Mouse (Mus musculus) megakaryocyte-erythroid progenitor cell, adult 5-6 weeks (primary cell): ENCODE results near the gene Pou3f3. TPM values are rescaled to one million over a fixed set of nuclear protein-coding genes. Genes with fewer than 3 reads are reported as not detected.

Experiments used
- ATAC-seq: replicated peaks from 2 replicates; pipeline ENCODE4 v1.8.0; 2016; ENCODE audit warnings: mild to moderate bottlenecking, inconsistent platforms; ENCODE audit not compliant: severe bottlenecking, poor library complexity, low FRiP score, low TSS enrichment
- total RNA-seq, 2 experiments: library from RNA; stranded (forward) in 1 of 2; stranded (reverse) in 1 of 2; fragments of 200-1000, 215-1000 nt in 1 of 2; fragments of >200 nt in 1 of 2; fragmentation: Nextera tagmentation in 1 of 2; gene quantifications; 2 replicates each; pipeline ENCODE4 v1.2.3; 2014 to 2017

Gene Pou3f3
- total RNA-seq, 2 experiments from 2014 or later, result not detected

- no peak for ATAC-seq
These were observed 11.6 kb downstream of the Pou3f3 start for GRCm38 (mm10) chr1:42707196-42707595.

GRCm38 (mm10) chr1:42707611-42708130 lies 12.1 kb downstream of the Pou3f3 start:
- no peak for ATAC-seq

GRCm38 (mm10) chr1:42709024-42709423 lies 13.5 kb downstream of the Pou3f3 start:
- no peak for ATAC-seq

- no peak for ATAC-seq
These were observed 14.0 kb downstream of the Pou3f3 start for GRCm38 (mm10) chr1:42709431-42710160.

- ATAC-seq, result no peak
These were observed 14.7 kb downstream of the Pou3f3 start for GRCm38 (mm10) chr1:42710234-42710633.

GRCm38 (mm10) chr1:42710995-42711394 lies 15.4 kb downstream of the Pou3f3 start:
- ATAC-seq, result no peak

GRCm38 (mm10) chr1:42711456-42712310 lies 16.1 kb downstream of the Pou3f3 start:
- no peak for ATAC-seq

GRCm38 (mm10) chr1:42712311-42712690 lies 16.7 kb downstream of the Pou3f3 start:
- no peak for ATAC-seq

- ATAC-seq, result no peak; the same call in 1 of the 2 replicates
These were observed 17.8 kb downstream of the Pou3f3 start for GRCm38 (mm10) chr1:42713104-42713932.

GRCm38 (mm10) chr1:42714016-42714931 lies 18.7 kb downstream of the Pou3f3 start:
- ATAC-seq, result peak; percentile 53; the same call in 1 of the 2 replicates

GRCm38 (mm10) chr1:42718549-42718948 lies 23.0 kb downstream of the Pou3f3 start:
- no peak for ATAC-seq

GRCm38 (mm10) chr1:42721353-42721752 lies 25.8 kb downstream of the Pou3f3 start:
- no peak for ATAC-seq

GRCm38 (mm10) chr1:42723769-42724300 lies 28.3 kb downstream of the Pou3f3 start:
- ATAC-seq, result no peak

GRCm38 (mm10) chr1:42724881-42725280 lies 29.3 kb downstream of the Pou3f3 start:
- no peak for ATAC-seq

- no peak for ATAC-seq
These were observed 31.6 kb downstream of the Pou3f3 start for GRCm38 (mm10) chr1:42727161-42727560.

GRCm38 (mm10) chr1:42727676-42728075 lies 32.1 kb downstream of the Pou3f3 start:
- ATAC-seq, result no peak

GRCm38 (mm10) chr1:42741383-42742241 lies 46.0 kb downstream of the Pou3f3 start:
- ATAC-seq, result no peak

- no peak for ATAC-seq
These were observed 46.6 kb downstream of the Pou3f3 start for GRCm38 (mm10) chr1:42742242-42742560.
